Mouse (Mus musculus) forebrain, embryonic 15.5 days (tissue): ENCODE measurements around the gene Gpr63. TPM values are rescaled to one million over a fixed set of nuclear protein-coding genes. Genes with fewer than 3 reads are reported as not detected.

ENCODE experiments used
- polyA plus RNA-seq: library from polyadenylated mRNA; unstranded; fragments of >200 nt; fragmentation: Nextera tagmentation; extraction: Ambion mirVana; gene quantifications from 2 replicates; pipeline ENCODE4 v1.2.1, GENCODE M21; 2015

Gpr63 gene
- polyA plus RNA-seq, 1 experiment from 2014 or later: 2.2 TPM

Other genes with a start within 250 kb of the Gpr63 start
- gene Klhl32, start 115.3 kb upstream of the Gpr63 start, polyA plus RNA-seq: 19.0 and 23.0 TPM in 2 replicates
- gene Ndufaf4, start 68.3 kb upstream of the Gpr63 start, polyA plus RNA-seq: 52.8 and 55.3 TPM in 2 replicates